Mouse (Mus musculus) bone marrow macrophage, adult 2 months (primary cell): ENCODE measurements around the gene Hist1h2bh.

ENCODE experiments used
- CTCF ChIP-seq: IDR thresholded peaks from 2 replicates; pipeline ENCODE4 v1.5.1; 2012; ENCODE audit warnings: low read depth, mild to moderate bottlenecking, low read length, moderate library complexity
- POLR2A ChIP-seq: IDR thresholded peaks from 2 replicates; pipeline ENCODE4 v1.6.1; 2012; ENCODE audit warnings: mild to moderate bottlenecking, low read depth, low read length, borderline replicate concordance

DNA sequence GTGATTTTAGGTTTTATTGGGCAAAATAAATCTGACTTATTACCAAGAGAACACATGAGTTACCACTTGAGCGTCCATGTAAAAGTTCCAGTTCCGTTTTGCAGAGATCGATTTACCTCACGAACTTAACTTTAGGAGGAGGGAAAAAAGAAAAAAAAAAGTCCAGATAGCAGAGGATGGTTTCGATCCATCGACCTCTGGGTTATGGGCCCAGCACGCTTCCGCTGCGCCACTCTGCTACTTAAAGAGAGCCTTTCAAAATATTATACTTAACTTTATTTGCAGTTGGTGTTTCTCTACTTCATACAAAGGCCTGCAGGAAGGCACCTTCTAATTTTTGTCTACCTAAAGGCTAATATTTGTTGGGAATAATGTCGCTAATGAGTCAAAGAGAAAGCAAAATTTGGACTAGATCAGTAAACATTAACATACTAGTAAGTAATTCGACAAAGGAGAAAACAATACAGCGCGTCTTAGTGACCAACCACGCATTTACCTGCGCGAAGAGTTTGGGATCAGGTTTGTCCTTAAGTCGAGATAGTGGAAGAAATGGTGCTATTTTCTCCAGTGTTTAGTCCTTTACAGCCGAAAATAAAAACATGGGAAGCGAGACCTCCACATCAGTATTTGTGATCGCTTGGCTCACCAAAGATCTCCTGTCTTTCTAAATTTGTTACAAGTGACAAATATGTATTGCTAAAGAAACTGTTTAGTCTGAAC, 12.9 kb downstream of the Hist1h2bh start:
- no peak for TF ChIP-seq POLR2A
- no peak for TF ChIP-seq CTCF
